In the genomic region with DNA sequence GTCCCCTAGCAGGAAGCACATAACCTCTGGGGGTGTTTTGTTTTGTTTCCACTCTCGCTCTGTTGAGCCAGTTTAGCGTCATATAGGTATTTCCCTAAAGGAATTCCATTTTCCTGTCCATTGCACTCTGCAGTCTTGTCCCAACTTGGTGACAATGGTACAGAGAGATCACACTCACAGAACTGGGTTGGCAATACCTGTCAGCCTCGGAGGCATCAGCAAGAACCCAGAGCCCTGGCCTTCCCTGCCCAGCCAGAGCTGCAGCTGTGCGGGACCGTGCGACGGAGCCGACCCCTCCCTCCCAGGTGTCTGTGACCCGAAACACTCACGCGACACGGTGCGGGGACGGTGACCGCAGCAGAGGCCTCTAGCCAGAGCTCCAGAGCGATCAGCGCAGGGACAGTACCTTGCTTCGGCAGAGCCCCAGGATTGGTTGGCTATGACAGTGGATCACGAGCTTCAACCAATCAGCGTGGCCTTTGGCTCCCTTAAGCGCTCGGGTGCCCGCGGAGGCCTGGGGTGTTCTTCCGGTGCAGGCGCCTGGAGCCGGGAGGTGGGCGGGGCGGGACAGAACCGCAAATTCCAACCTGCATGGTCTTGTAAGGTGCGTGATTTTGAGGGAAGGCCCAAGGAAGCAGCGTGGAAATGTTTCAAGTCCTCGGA, we compare ENCODE assay signal across 8 mouse cellular contexts. TPM values are rescaled to one million over a fixed set of nuclear protein-coding genes. Genes with fewer than 3 reads are reported as not detected.
DNase-seq lines count a peak whose midpoint lies in the region; ATAC-seq lines count a peak whose summit lies in the region.

No protein-coding gene starts in this region.

- peaks cover 4% of the 10 kb centered on the region; the same call in 1 of the 2 replicates for H3K36me3 ChIP-seq in hindbrain, embryonic 12.5 days

- H3K4me3 ChIP-seq in hindbrain, embryonic 12.5 days = peak overlapping the region; percentile 69

- peak overlapping the region; percentile 79 for H3K9ac ChIP-seq in hindbrain, embryonic 12.5 days

- no peaks in the 10 kb centered on the region for H3K9me3 ChIP-seq in hindbrain, embryonic 12.5 days (replicated peaks)

- DNase-seq in Muller cell, postnatal 12 days (ENCODE audit: inconsistent ontology term) = peak; percentile 94
- DNase-seq in cerebellum, adult 9-11 months = peak; percentile 96
- peak; percentile 86 to 95 for DNase-seq in frontal cortex, adult 2 months (ENCODE audit: extremely low spot score in 1 of 2, low spot score in 1 of 2)
- peak; percentile 73 to 79 for DNase-seq in layer of hippocampus, postnatal 25 days (ENCODE audit: extremely low spot score in 1 of 2, low spot score in 1 of 2)
- DNase-seq in lung, postnatal 25 days (ENCODE audit: low spot score) = peak; percentile 95
- DNase-seq in retina, embryonic 14.5 days (ENCODE audit: low spot score) = peak; percentile 92
- DNase-seq in thymus, postnatal 4 days = peak; percentile 88

- peak overlapping the region; percentile 75 for H3K4me2 ChIP-seq in hindbrain, embryonic 12.5 days (replicated peaks)

- peaks cover 5% of the 10 kb centered on the region; the same call in 1 of the 2 replicates for H3K27me3 ChIP-seq in hindbrain, embryonic 12.5 days

- peak; percentile 99 for ATAC-seq in hindbrain, embryonic 12.5 days (ENCODE audit: low FRiP score)

- 3% methylated on average over 33 of the region's 33 CpGs for WGBS in hindbrain, embryonic 12.5 days

- H3K27ac ChIP-seq in hindbrain, embryonic 12.5 days = no peak overlapping the region

- peaks cover 15% of the 10 kb centered on the region for H3K4me1 ChIP-seq in hindbrain, embryonic 12.5 days

RNA-seq across cellular contexts. Expression of gene Plgrkt, which starts 5.6 kb away (rescaled TPM):
- 41.5 and 47.3 TPM in 2 replicates for polyA plus RNA-seq in frontal cortex, adult 2 months (2012; rRNA removed)
- 79.4 and 88.9 TPM in 2 replicates for polyA plus RNA-seq in hindbrain, embryonic 12.5 days (2016; fragmentation: Nextera tagmentation; extraction: Ambion mirVana)
- 10 to 100 TPM; 24.3 to 28.4 TPM for total RNA-seq in layer of hippocampus, postnatal 25 days (2021)

RNA-seq across cellular contexts. Expression of gene Cd274, which starts 5.7 kb away (rescaled TPM):
- polyA plus RNA-seq in frontal cortex, adult 2 months (2012; rRNA removed) = 1.6 and 1.7 TPM in 2 replicates
- 0.44 and 0.50 TPM in 2 replicates for polyA plus RNA-seq in hindbrain, embryonic 12.5 days (2016; fragmentation: Nextera tagmentation; extraction: Ambion mirVana)
- total RNA-seq in layer of hippocampus, postnatal 25 days (2021) = 1 to 10 TPM in 1 of 2 experiments, under 1 TPM in 1; 0.96 to 1.1 TPM

RNA-seq across cellular contexts. Expression of gene Rln1, which starts 27.1 kb away (rescaled TPM):
- polyA plus RNA-seq in frontal cortex, adult 2 months (2012; rRNA removed) = 0.80 and 1.3 TPM in 2 replicates
- polyA plus RNA-seq in hindbrain, embryonic 12.5 days (2016; fragmentation: Nextera tagmentation; extraction: Ambion mirVana) = 1.1 and 1.3 TPM in 2 replicates
- 1 to 10 TPM; 1.8 to 2.3 TPM for total RNA-seq in layer of hippocampus, postnatal 25 days (2021)

RNA-seq across cellular contexts. Expression of gene Insl6, which starts 36.4 kb away (rescaled TPM):
- 0.82 and 0.94 TPM in 2 replicates for polyA plus RNA-seq in frontal cortex, adult 2 months (2012; rRNA removed)
- 5.3 and 6.8 TPM in 2 replicates for polyA plus RNA-seq in hindbrain, embryonic 12.5 days (2016; fragmentation: Nextera tagmentation; extraction: Ambion mirVana)
- total RNA-seq in layer of hippocampus, postnatal 25 days (2021) = under 1 TPM; 0.39 to 0.56 TPM

RNA-seq across cellular contexts. Expression of gene Pdcd1lg2, which starts 49.1 kb away (rescaled TPM):
- 0.10 TPM in 1 of 2 replicates, not detected in the other for polyA plus RNA-seq in frontal cortex, adult 2 months (2012; rRNA removed)
- not detected in 2 replicates for polyA plus RNA-seq in hindbrain, embryonic 12.5 days (2016; fragmentation: Nextera tagmentation; extraction: Ambion mirVana)
- not detected for total RNA-seq in layer of hippocampus, postnatal 25 days (2021)
